Mouse (Mus musculus): ENCODE measurements around the gene Zfp687.

The Zfp687 gene

GRCm38 (mm10) chr3:94974528-94975422 is 40.5 kb downstream of the Zfp687 start, which contains the start of gene Pi4kb:
Gene Pi4kb (plus strand): TSS chr3:94974731.
- in situ Hi-C loops (cut with MboI; ENCODE audit: low pct_unique_long_range_greater_than_20kb in 1 of 2, low sequenced_read_pairs in 2 of 2, unreplicated experiment in 1 of 2): no loop called here

GRCm38 (mm10) chr3:94974026-94974527 is 41.2 kb downstream of the Zfp687 start:
- in situ Hi-C loops (cut with MboI; ENCODE audit: low pct_unique_long_range_greater_than_20kb in 1 of 2, low sequenced_read_pairs in 2 of 2, unreplicated experiment in 1 of 2): no loop called here

- in situ Hi-C loops (cut with MboI; ENCODE audit: low pct_unique_long_range_greater_than_20kb in 1 of 2, low sequenced_read_pairs in 2 of 2, unreplicated experiment in 1 of 2): no loop called here
These were observed 41.6 kb downstream of the Zfp687 start for GRCm38 (mm10) chr3:94973620-94974019.

GRCm38 (mm10) chr3:94972552-94972951 is 42.7 kb downstream of the Zfp687 start:
- in situ Hi-C loops (cut with MboI; ENCODE audit: low pct_unique_long_range_greater_than_20kb in 1 of 2, low sequenced_read_pairs in 2 of 2, unreplicated experiment in 1 of 2): no loop called here

GRCm38 (mm10) chr3:94965878-94966277 is 49.4 kb downstream of the Zfp687 start:
- in situ Hi-C loops (cut with MboI; ENCODE audit: low pct_unique_long_range_greater_than_20kb in 1 of 2, low sequenced_read_pairs in 2 of 2, unreplicated experiment in 1 of 2): no loop called here

- in situ Hi-C loops (cut with MboI; ENCODE audit: low pct_unique_long_range_greater_than_20kb in 1 of 2, low sequenced_read_pairs in 2 of 2, unreplicated experiment in 1 of 2): no loop called here
These were observed 50.3 kb downstream of the Zfp687 start for GRCm38 (mm10) chr3:94964989-94965388.

- in situ Hi-C loops (cut with MboI; ENCODE audit: low pct_unique_long_range_greater_than_20kb in 1 of 2, low sequenced_read_pairs in 2 of 2, unreplicated experiment in 1 of 2): no loop called here
These were observed 54.9 kb downstream of the Zfp687 start for GRCm38 (mm10) chr3:94960322-94960721.

- in situ Hi-C loops (cut with MboI; ENCODE audit: low pct_unique_long_range_greater_than_20kb in 1 of 2, low sequenced_read_pairs in 2 of 2, unreplicated experiment in 1 of 2): no loop called here
These were observed 55.4 kb downstream of the Zfp687 start for GRCm38 (mm10) chr3:94959871-94960270.

- in situ Hi-C loops (cut with MboI; ENCODE audit: low pct_unique_long_range_greater_than_20kb in 1 of 2, low sequenced_read_pairs in 2 of 2, unreplicated experiment in 1 of 2): no loop called here
These were observed 57.0 kb downstream of the Zfp687 start for GRCm38 (mm10) chr3:94958295-94958694.

All from mouse embryonic stem cell (cell line).